Mouse (Mus musculus): ENCODE results near the gene Nucks1. TPM values are rescaled to one million over a fixed set of nuclear protein-coding genes. Genes with fewer than 3 reads are reported as not detected.
"Not testable (repeated sequence)": the region's sequence is repeated elsewhere in the genome, so short reads cannot be mapped to it uniquely, and the experiment has no call there.

Nucks1 gene
- total and polyA plus RNA-seq, 2 experiments from 2014 or later = 51.7 to 121 TPM

GRCm38 (mm10) chr1:131908456-131908855 is 1.9 kb upstream of the Nucks1 start:
- no peak overlapping the region for H3K9ac ChIP-seq (replicated peaks; ENCODE audit: low read length, poor library complexity, severe bottlenecking)
- H3K36me3 ChIP-seq (ENCODE audit: insufficient read depth, low read length) = no peaks in the 10 kb centered on the region
- TF ChIP-seq CTCF (IDR thresholded peaks at IDR 0.05) = no peak
- no peaks in the 10 kb centered on the region for H3K27me3 ChIP-seq (ENCODE audit: insufficient read depth, low read length)
- H3K4me3 ChIP-seq (ENCODE audit: low read depth, low read length) = no peak overlapping the region
- no peaks in the 10 kb centered on the region for H3K9me3 ChIP-seq (ENCODE audit: low read length)
- no peak overlapping the region for H3K27ac ChIP-seq (ENCODE audit: low read depth, low read length)
- H3K4me1 ChIP-seq (ENCODE audit: insufficient read depth, low read length) = no peaks in the 10 kb centered on the region
- 94% methylated on average over 3 of the region's 3 CpGs for WGBS
- DNase-seq (ENCODE audit: low spot score) (no peak), ATAC-seq (ENCODE audit: low FRiP score) (no peak)
- no peak overlapping the region for H3K4me2 ChIP-seq (ENCODE audit: low read depth, low read length, poor library complexity, severe bottlenecking)

GRCm38 (mm10) chr1:131909236-131909635 is 1.1 kb upstream of the Nucks1 start:
- H3K4me1 ChIP-seq (ENCODE audit: insufficient read depth, low read length); H3K4me2 ChIP-seq (ENCODE audit: low read depth, low read length, poor library complexity, severe bottlenecking); H3K4me3 ChIP-seq (ENCODE audit: low read depth, low read length); H3K9me3 ChIP-seq (ENCODE audit: low read length); DNase-seq (ENCODE audit: low spot score); H3K27me3 ChIP-seq (ENCODE audit: insufficient read depth, low read length); H3K27ac ChIP-seq (ENCODE audit: low read depth, low read length); H3K36me3 ChIP-seq (ENCODE audit: insufficient read depth, low read length); ATAC-seq (ENCODE audit: low FRiP score); H3K9ac ChIP-seq (replicated peaks; ENCODE audit: low read length, poor library complexity, severe bottlenecking): not testable (repeated sequence)
- 97% methylated on average over 2 of the region's 2 CpGs for WGBS

GRCm38 (mm10) chr1:131910674-131911558 is 582 bp downstream of the Nucks1 start:
- H3K9me3 ChIP-seq (ENCODE audit: low read length) = no peaks in the 10 kb centered on the region
- peak overlapping the region; percentile 80 for H3K4me2 ChIP-seq (ENCODE audit: low read depth, low read length, poor library complexity, severe bottlenecking)
- ATAC-seq (ENCODE audit: low FRiP score) = peak; percentile 82
- H3K27me3 ChIP-seq (ENCODE audit: insufficient read depth, low read length) = no peaks in the 10 kb centered on the region
- DNase-seq (ENCODE audit: low spot score) = peak; percentile 73
- H3K4me1 ChIP-seq (ENCODE audit: insufficient read depth, low read length) = no peaks in the 10 kb centered on the region
- no peaks in the 10 kb centered on the region for H3K36me3 ChIP-seq (ENCODE audit: insufficient read depth, low read length)
- TF ChIP-seq CTCF (IDR thresholded peaks at IDR 0.05) = no peak
- H3K27ac ChIP-seq (ENCODE audit: low read depth, low read length) = peak overlapping the region; percentile 100
- peak overlapping the region; percentile 100 for H3K9ac ChIP-seq (replicated peaks; ENCODE audit: low read length, poor library complexity, severe bottlenecking)
- peak overlapping the region; percentile 97 for H3K4me3 ChIP-seq (ENCODE audit: low read depth, low read length)
- under 1% methylated on average over 56 of the region's 88 CpGs for whole genome bisulfite sequencing

GRCm38 (mm10) chr1:131917634-131918033 is 7.3 kb downstream of the Nucks1 start:
- 71% methylated on average over 6 of the region's 6 CpGs for WGBS
- Histone ChIP-seq H3K4me3 (ENCODE audit: low read depth, low read length) (no peak overlapping the region), H3K27me3 (ENCODE audit: insufficient read depth, low read length) (no peaks in the 10 kb centered on the region), H3K4me1 (ENCODE audit: insufficient read depth, low read length) (no peaks in the 10 kb centered on the region), H3K4me2 (ENCODE audit: low read depth, low read length, poor library complexity, severe bottlenecking) (no peak overlapping the region), H3K9me3 (ENCODE audit: low read length) (no peaks in the 10 kb centered on the region), H3K36me3 (ENCODE audit: insufficient read depth, low read length) (peaks cover 3% of the 10 kb centered on the region), H3K9ac (replicated peaks; ENCODE audit: low read length, poor library complexity, severe bottlenecking) (no peak overlapping the region), H3K27ac (ENCODE audit: low read depth, low read length) (no peak overlapping the region)
- ATAC-seq (ENCODE audit: low FRiP score) = no peak
- no peak for TF ChIP-seq CTCF (IDR thresholded peaks at IDR 0.05)
- no peak for DNase-seq (ENCODE audit: low spot score)

GRCm38 (mm10) chr1:131919052-131919451 is 8.7 kb downstream of the Nucks1 start:
- no peak for TF ChIP-seq CTCF (IDR thresholded peaks at IDR 0.05)
- H3K36me3 ChIP-seq (ENCODE audit: insufficient read depth, low read length) = peaks cover 3% of the 10 kb centered on the region
- H3K4me3 ChIP-seq (ENCODE audit: low read depth, low read length) = no peak overlapping the region
- no peak for DNase-seq (ENCODE audit: low spot score)
- ATAC-seq (ENCODE audit: low FRiP score) = no peak
- no peaks in the 10 kb centered on the region for H3K9me3 ChIP-seq (ENCODE audit: low read length)
- 100% methylated on average over 2 of the region's 2 CpGs for whole genome bisulfite sequencing
- H3K27ac ChIP-seq (ENCODE audit: low read depth, low read length) = no peak overlapping the region
- no peak overlapping the region for H3K9ac ChIP-seq (replicated peaks; ENCODE audit: low read length, poor library complexity, severe bottlenecking)
- H3K4me2 ChIP-seq (ENCODE audit: low read depth, low read length, poor library complexity, severe bottlenecking) = no peak overlapping the region
- no peaks in the 10 kb centered on the region for H3K4me1 ChIP-seq (ENCODE audit: insufficient read depth, low read length)
- H3K27me3 ChIP-seq (ENCODE audit: insufficient read depth, low read length) = no peaks in the 10 kb centered on the region

GRCm38 (mm10) chr1:131922100-131922499 is 11.8 kb downstream of the Nucks1 start:
- ATAC-seq (ENCODE audit: low FRiP score) (no peak), DNase-seq (ENCODE audit: low spot score) (no peak)
- 91% methylated on average over 3 of the region's 3 CpGs for WGBS
- H3K27me3 ChIP-seq (ENCODE audit: insufficient read depth, low read length) = no peaks in the 10 kb centered on the region
- no peak overlapping the region for H3K9ac ChIP-seq (replicated peaks; ENCODE audit: low read length, poor library complexity, severe bottlenecking)
- no peak overlapping the region for H3K4me2 ChIP-seq (ENCODE audit: low read depth, low read length, poor library complexity, severe bottlenecking)
- no peaks in the 10 kb centered on the region for H3K4me1 ChIP-seq (ENCODE audit: insufficient read depth, low read length)
- no peak for TF ChIP-seq CTCF (IDR thresholded peaks at IDR 0.05)
- no peaks in the 10 kb centered on the region for H3K9me3 ChIP-seq (ENCODE audit: low read length)
- H3K36me3 ChIP-seq (ENCODE audit: insufficient read depth, low read length) = peaks cover 9% of the 10 kb centered on the region
- H3K4me3 ChIP-seq (ENCODE audit: low read depth, low read length) = no peak overlapping the region
- no peak overlapping the region for H3K27ac ChIP-seq (ENCODE audit: low read depth, low read length)

Data from midbrain, postnatal 0 days (tissue).